Mouse (Mus musculus): ENCODE results near the gene Prr27. TPM values are rescaled to one million over a fixed set of nuclear protein-coding genes. Genes with fewer than 3 reads are reported as not detected.

The Prr27 gene
- not detected in 2 replicates for polyA plus RNA-seq (2012; rRNA removed)

GRCm38 (mm10) chr5:87825386-87825785 is at the start of gene Prr27:
TSS of gene Prr27 (plus strand) at chr5:87825686.

GRCm38 (mm10) chr5:87807782-87808181 is 17.7 kb upstream of the Prr27 start, which contains the start of gene Csn1s2b:
TSS of gene Csn1s2b (plus strand) at chr5:87808082.

GRCm38 (mm10) chr5:87884729-87885128 is 59.2 kb downstream of the Prr27 start, which contains the start of gene Odam:
TSS of gene Odam (plus strand) at chr5:87885029.

Other genes starting within 250 kb of the Prr27 start
- 0.12 and 0.25 TPM in 2 replicates for gene Sult1e1, start 234.1 kb upstream of the Prr27 start, polyA plus RNA-seq (2012; rRNA removed)
- gene Csn1s1, start 159.5 kb upstream of the Prr27 start, polyA plus RNA-seq (2012; rRNA removed): not detected in 2 replicates
- gene Csn2, start 126.1 kb upstream of the Prr27 start, polyA plus RNA-seq (2012; rRNA removed): not detected in 2 replicates
- not detected in 2 replicates for gene Csn1s2a, start 51.1 kb upstream of the Prr27 start, polyA plus RNA-seq (2012; rRNA removed)
- gene Csn1s2b, start 17.6 kb upstream of the Prr27 start, polyA plus RNA-seq (2012; rRNA removed): not detected in 2 replicates
- gene Odam, start 59.3 kb downstream of the Prr27 start, polyA plus RNA-seq (2012; rRNA removed): not detected in 2 replicates
- gene Csn3, start 99.9 kb downstream of the Prr27 start, polyA plus RNA-seq (2012; rRNA removed): 0.09 TPM in 1 of 2 replicates, not detected in the other
- not detected in 2 replicates for gene 2310003L06Rik, start 143.8 kb downstream of the Prr27 start, polyA plus RNA-seq (2012; rRNA removed)
- gene Gm28434, start 143.8 kb downstream of the Prr27 start, polyA plus RNA-seq (2012; rRNA removed): not detected in 2 replicates
- gene Cabs1, start 153.8 kb downstream of the Prr27 start, polyA plus RNA-seq (2012; rRNA removed): not detected in 2 replicates
- not detected in 2 replicates for gene Smr3a, start 176.9 kb downstream of the Prr27 start, polyA plus RNA-seq (2012; rRNA removed)